In genomic region chr4:55306636-55307035, GRCm38 (mm10) we compare ENCODE assay signal across 18 mouse cellular contexts. TPM values are rescaled to one million over a fixed set of nuclear protein-coding genes. Genes with fewer than 3 reads are reported as not detected.
DNase-seq lines count a peak whose midpoint lies in the region; ATAC-seq and TF ChIP-seq lines count a peak whose summit lies in the region.
"Had no signal": no experiment of that assay in that cellular context is flagged by ENCODE, and none has a peak within 500 bp of the region (broad histone marks: within the 10 kb centered on the region; RNA-seq: fewer than 3 reads in every experiment).

No protein-coding gene starts in this region.

- in situ Hi-C loops in ES-E14 (cut with MboI; ENCODE audit: low sequenced_read_pairs in 2 of 2, unreplicated experiment in 2 of 2), result no loop called here

- 78% methylated on average over 4 of the region's 4 CpGs for WGBS in cerebellum, adult 2 months
- WGBS in hindbrain, embryonic 14.5 days, result 67% methylated on average over 4 of the region's 4 CpGs

- ATAC-seq in hindbrain, embryonic 14.5 days (ENCODE audit: low FRiP score), result no peak
- ATAC-seq: forebrain, embryonic 13.5 days; forebrain, embryonic 15.5 days; forebrain, postnatal 0 days had no signal

- TF ChIP-seq EP300 in ES-Bruce4 (IDR thresholded peaks at IDR 0.05; ENCODE audit: insufficient read depth, low read depth, low read length), result no peak

- no peak for TF ChIP-seq CTCF in ES-Bruce4 (IDR thresholded peaks at IDR 0.05; ENCODE audit: low read depth, low read length)
- TF ChIP-seq CTCF in cerebellum, adult 2 months (IDR thresholded peaks at IDR 0.05; ENCODE audit: borderline replicate concordance, insufficient read depth, low read depth, low read length), result no peak

- H3K27ac ChIP-seq in ES-Bruce4 (ENCODE audit: insufficient read depth, low read length) (peak overlapping the region; percentile 15; the same call in 1 of the 2 replicates), ES-E14 (ENCODE audit: insufficient read depth, low read depth, low read length, poor library complexity, severe bottlenecking) (peak overlapping the region; percentile 56; the same call in 1 of the 2 replicates)
- no peak overlapping the region for H3K27ac ChIP-seq in cerebellum, adult 2 months (ENCODE audit: insufficient read depth, low read length)
- no peak overlapping the region for H3K27ac ChIP-seq in hindbrain, embryonic 14.5 days
- H3K27ac ChIP-seq: embryonic facial prominence, embryonic 10.5 days; embryonic facial prominence, embryonic 12.5 days; forebrain, embryonic 13.5 days; forebrain, embryonic 15.5 days had no signal

- H3K9ac ChIP-seq in ES-Bruce4 (ENCODE audit: low read depth, poor library complexity, severe bottlenecking) (no peak overlapping the region), ES-E14 (ENCODE audit: insufficient read depth, low read depth, low read length, poor library complexity, severe bottlenecking) (no peak overlapping the region; the same call in 1 of the 2 replicates)
- no peak overlapping the region for H3K9ac ChIP-seq in hindbrain, embryonic 14.5 days
- H3K9ac ChIP-seq: embryonic facial prominence, embryonic 12.5 days; forebrain, embryonic 13.5 days; forebrain, embryonic 15.5 days; forebrain, postnatal 0 days had no signal

- TF ChIP-seq POLR2A in ES-Bruce4 (IDR thresholded peaks at IDR 0.05; ENCODE audit: insufficient read depth, low read length), result no peak
- no peak for TF ChIP-seq POLR2A in cerebellum, adult 2 months (IDR thresholded peaks at IDR 0.05; ENCODE audit: borderline replicate concordance, insufficient read depth, low read length)

- H3K9me3 ChIP-seq in ES-Bruce4 (replicated peaks; ENCODE audit: control insufficient read depth, insufficient read depth, low read length, poor library complexity, severe bottlenecking), result peaks cover 3% of the 10 kb centered on the region
- no peaks in the 10 kb centered on the region for H3K9me3 ChIP-seq in ES-E14 (ENCODE audit: control insufficient read depth, insufficient read depth, low read depth, low read length)
- H3K9me3 ChIP-seq in hindbrain, embryonic 14.5 days (ENCODE audit: control insufficient read depth, low read length), result peaks cover 12% of the 10 kb centered on the region; the same call in 1 of the 2 replicates
- H3K9me3 ChIP-seq: embryonic facial prominence, embryonic 12.5 days; forebrain, embryonic 15.5 days had no signal

- H3K4me3 ChIP-seq in ES-Bruce4 (ENCODE audit: low read depth, low read length) (no peak overlapping the region), ES-E14 (ENCODE audit: insufficient read depth in 1 of 2, low read depth in 1 of 2, low read length in 2 of 2, poor library complexity in 1 of 2, severe bottlenecking in 1 of 2) (no peak overlapping the region)
- H3K4me3 ChIP-seq in cerebellum, adult 2 months (replicated peaks; ENCODE audit: insufficient read depth, low read depth, low read length), result no peak overlapping the region
- H3K4me3 ChIP-seq in hindbrain, embryonic 14.5 days (replicated peaks; ENCODE audit: low read length), result no peak overlapping the region
- H3K4me3 ChIP-seq: embryonic facial prominence, embryonic 10.5 days; embryonic facial prominence, embryonic 12.5 days; forebrain, embryonic 13.5 days; forebrain, embryonic 15.5 days had no signal

- H3K27me3 ChIP-seq in ES-Bruce4 (ENCODE audit: control insufficient read depth, insufficient read depth, low read length, poor library complexity, severe bottlenecking), result no peaks in the 10 kb centered on the region
- H3K27me3 ChIP-seq in cerebellum, adult 2 months (ENCODE audit: control insufficient read depth, insufficient read depth, low read length), result no peaks in the 10 kb centered on the region
- H3K27me3 ChIP-seq in hindbrain, embryonic 14.5 days (ENCODE audit: control insufficient read depth, insufficient read depth, low read length), result no peaks in the 10 kb centered on the region
- H3K27me3 ChIP-seq: embryonic facial prominence, embryonic 12.5 days; forebrain, embryonic 13.5 days; forebrain, embryonic 15.5 days had no signal

- H3K4me1 ChIP-seq in ES-Bruce4 (ENCODE audit: control insufficient read depth, insufficient read depth, low read length) (peaks cover 2% of the 10 kb centered on the region), ES-E14 (ENCODE audit: control insufficient read depth in 2 of 2, insufficient read depth in 2 of 2, low read length in 2 of 2, poor library complexity in 1 of 2) (peaks cover 6 to 10% of the 10 kb centered on the region in 2 experiments; a peak in 3 of 4 replicates)
- no peaks in the 10 kb centered on the region for H3K4me1 ChIP-seq in cerebellum, adult 2 months (ENCODE audit: control insufficient read depth, insufficient read depth, low read length)
- no peaks in the 10 kb centered on the region for H3K4me1 ChIP-seq in hindbrain, embryonic 14.5 days (replicated peaks; ENCODE audit: control insufficient read depth, insufficient read depth, low read length)
- H3K4me1 ChIP-seq: embryonic facial prominence, embryonic 10.5 days; embryonic facial prominence, embryonic 12.5 days; forebrain, embryonic 13.5 days; forebrain, embryonic 15.5 days had no signal

- H3K36me3 ChIP-seq in ES-Bruce4 (ENCODE audit: control insufficient read depth, insufficient read depth, low read length, poor library complexity, severe bottlenecking) (no peaks in the 10 kb centered on the region), ES-E14 (ENCODE audit: control insufficient read depth, insufficient read depth, low read length, poor library complexity, severe bottlenecking) (no peaks in the 10 kb centered on the region)
- H3K36me3 ChIP-seq in hindbrain, embryonic 14.5 days (replicated peaks; ENCODE audit: control insufficient read depth, insufficient read depth), result no peaks in the 10 kb centered on the region
- H3K36me3 ChIP-seq: embryonic facial prominence, embryonic 10.5 days; embryonic facial prominence, embryonic 12.5 days; forebrain, embryonic 15.5 days had no signal

- no peak overlapping the region for H3K4me2 ChIP-seq in hindbrain, embryonic 14.5 days (replicated peaks)
- H3K4me2 ChIP-seq: embryonic facial prominence, embryonic 12.5 days; forebrain, embryonic 13.5 days; forebrain, embryonic 15.5 days had no signal

- DNase-seq in ES-E14 (ENCODE audit: low read depth, low spot score) (no peak), ZHBTc4 (ENCODE audit: low read depth, low spot score) (peak; percentile 55)
- no peak for DNase-seq in cerebellum, adult 2 months
- no peak for DNase-seq in hindbrain, embryonic 14.5 days (ENCODE audit: low spot score)
- DNase-seq: adrenal gland, adult 2 months; adrenal gland, postnatal 10 days; adrenal gland, postnatal 25 days; cerebellum, adult 11 months; cerebellum, adult 18-20 months; cerebellum, adult 9-10 months; cerebellum, postnatal 10 days; cerebellum, postnatal 25 days; forebrain, postnatal 0 days had no signal

TF ChIP-seq in ES-E14, 5 proteins besides CTCF, POLR2A, EP300 and RAD21:
- TF ChIP-seq ZNF384 (IDR thresholded peaks at IDR 0.05; ENCODE audit: low read depth, low read length) (no peak), HCFC1 (IDR thresholded peaks at IDR 0.05; ENCODE audit: borderline replicate concordance, insufficient read depth, low read length) (no peak), MAFK (IDR thresholded peaks at IDR 0.05; ENCODE audit: insufficient read depth, low read depth, low read length) (no peak), ZC3H11A (IDR thresholded peaks at IDR 0.05; ENCODE audit: borderline replicate concordance, low read depth, low read length) (no peak), CHD2 (IDR thresholded peaks at IDR 0.05; ENCODE audit: low read depth, low read length) (no peak)

RNA-seq across cellular contexts. Expression of gene Rad23b, which starts 43.2 kb away (rescaled TPM):
- polyA plus RNA-seq in ES-Bruce4 (2011; ENCODE audit: insufficient read depth, insufficient read length, low read depth, missing spikeins), result 307 and 313 TPM in 2 replicates
- 179 and 188 TPM in 2 replicates for total RNA-seq in ES-E14 (2012; rRNA removed)
- polyA plus RNA-seq in cerebellum, adult 2 months (2012; rRNA removed), result 135 and 153 TPM in 2 replicates
- 80.9 and 94.1 TPM in 2 replicates for polyA plus RNA-seq in hindbrain, embryonic 14.5 days (2014; fragmentation: Nextera tagmentation; extraction: Ambion mirVana)

Comparison
In these comparisons a context has a peak if more than half of its experiments do, and no peak if none do; other contexts are left out.
1. H3K27ac ChIP-seq: peak in ES-Bruce4 (single experiment) and ES-E14 (single experiment); none in cerebellum, adult 2 months (single experiment) and hindbrain, embryonic 14.5 days (single experiment).